In genomic region chr1:21284644-21285043, GRCm38 (mm10) we compare ENCODE assay signal across 2 mouse cellular contexts. TPM values are rescaled to one million over a fixed set of nuclear protein-coding genes. Genes with fewer than 3 reads are reported as not detected.
"Had no signal": no experiment of that assay in that cellular context is flagged by ENCODE, and none has a peak within 500 bp of the region (broad histone marks: within the 10 kb centered on the region; RNA-seq: fewer than 3 reads in every experiment).

No protein-coding gene starts in this region.

RNA-seq across cellular contexts. Expression of gene Gsta3, which starts 44.3 kb away (rescaled TPM):
- total RNA-seq: midbrain, postnatal 0 days; neutrophil, adult 5-6 weeks had no signal
